Mouse (Mus musculus) naive thymus-derived CD4-positive, alpha-beta T cell, adult 2 months (primary cell): Measurements from ENCODE around the gene Mgat3.

ENCODE experiments used
- DNase-seq: peaks from one replicate; pipeline ENCODE4 v3.0.0-alpha.2; 2011; ENCODE audit warnings: low read depth

Mgat3 gene

GRCm38 (mm10) chr15:80173001-80173771 lies at the start of gene Mgat3:
Gene Mgat3 (plus strand): TSS chr15:80173721.
- DNase-seq = peak; percentile 26

- DNase-seq = no peak
Observed at GRCm38 (mm10) chr15:80124651-80125050, 48.9 kb upstream of the Mgat3 start.

GRCm38 (mm10) chr15:80127191-80127590 lies 46.3 kb upstream of the Mgat3 start:
- peak; percentile 36 for DNase-seq

GRCm38 (mm10) chr15:80129982-80130381 lies 43.5 kb upstream of the Mgat3 start:
- no peak for DNase-seq

GRCm38 (mm10) chr15:80130689-80131088 lies 42.8 kb upstream of the Mgat3 start:
- no peak for DNase-seq

GRCm38 (mm10) chr15:80131421-80131820 lies 42.1 kb upstream of the Mgat3 start:
- DNase-seq = no peak

- no peak for DNase-seq
Observed at GRCm38 (mm10) chr15:80132452-80132851, 41.1 kb upstream of the Mgat3 start.

GRCm38 (mm10) chr15:80132993-80133586 lies 40.4 kb upstream of the Mgat3 start, which contains the start of gene Tab1:
Gene Tab1 (plus strand): TSS chr15:80133127.
- DNase-seq = peak; percentile 95

GRCm38 (mm10) chr15:80133682-80134449 lies 39.7 kb upstream of the Mgat3 start:
- DNase-seq = no peak

GRCm38 (mm10) chr15:80134450-80134847 lies 39.1 kb upstream of the Mgat3 start:
- no peak for DNase-seq

- DNase-seq = no peak
Observed at GRCm38 (mm10) chr15:80135499-80135898, 38.0 kb upstream of the Mgat3 start.

GRCm38 (mm10) chr15:80136645-80137044 lies 36.9 kb upstream of the Mgat3 start:
- DNase-seq = no peak

GRCm38 (mm10) chr15:80137945-80138791 lies 35.4 kb upstream of the Mgat3 start:
- no peak for DNase-seq

GRCm38 (mm10) chr15:80140302-80140701 lies 33.2 kb upstream of the Mgat3 start:
- DNase-seq = no peak

GRCm38 (mm10) chr15:80140878-80141277 lies 32.6 kb upstream of the Mgat3 start:
- no peak for DNase-seq

- peak; percentile 44 for DNase-seq
Observed at GRCm38 (mm10) chr15:80142130-80142529, 31.4 kb upstream of the Mgat3 start.

GRCm38 (mm10) chr15:80143760-80144159 lies 29.8 kb upstream of the Mgat3 start:
- DNase-seq = no peak

- DNase-seq = no peak
Observed at GRCm38 (mm10) chr15:80145397-80145796, 28.1 kb upstream of the Mgat3 start.

GRCm38 (mm10) chr15:80146153-80146552 lies 27.4 kb upstream of the Mgat3 start:
- DNase-seq = peak; percentile 25

- no peak for DNase-seq
Observed at GRCm38 (mm10) chr15:80147090-80147489, 26.4 kb upstream of the Mgat3 start.

GRCm38 (mm10) chr15:80147511-80147910 lies 26.0 kb upstream of the Mgat3 start:
- no peak for DNase-seq

- DNase-seq = peak; percentile 39
Observed at GRCm38 (mm10) chr15:80148565-80148964, 25.0 kb upstream of the Mgat3 start.
